Mouse (Mus musculus) heart, adult 2 months (tissue): Measurements from ENCODE around the gene Bach2.

Source experiments
- CTCF ChIP-seq: fragments of 200-600 bp; IDR thresholded peaks from 2 replicates; pipeline ENCODE4 v1.8.1; 2022; ENCODE audit warnings: antibody characterized with exemption, mild to moderate bottlenecking, moderate library complexity
- EP300 ChIP-seq: fragments of 200-500 bp; IDR thresholded peaks from 2 replicates; pipeline ENCODE4 v1.6.1; 2011; ENCODE audit warnings: low read depth, low read length, control low read depth; ENCODE audit not compliant: insufficient read depth
- POLR2A ChIP-seq: fragments of 200-500 bp; IDR thresholded peaks from 2 replicates; pipeline ENCODE4 v1.6.1; 2011; ENCODE audit warnings: mild to moderate bottlenecking, low read depth, low read length, control low read depth; ENCODE audit not compliant: insufficient read depth

DNA sequence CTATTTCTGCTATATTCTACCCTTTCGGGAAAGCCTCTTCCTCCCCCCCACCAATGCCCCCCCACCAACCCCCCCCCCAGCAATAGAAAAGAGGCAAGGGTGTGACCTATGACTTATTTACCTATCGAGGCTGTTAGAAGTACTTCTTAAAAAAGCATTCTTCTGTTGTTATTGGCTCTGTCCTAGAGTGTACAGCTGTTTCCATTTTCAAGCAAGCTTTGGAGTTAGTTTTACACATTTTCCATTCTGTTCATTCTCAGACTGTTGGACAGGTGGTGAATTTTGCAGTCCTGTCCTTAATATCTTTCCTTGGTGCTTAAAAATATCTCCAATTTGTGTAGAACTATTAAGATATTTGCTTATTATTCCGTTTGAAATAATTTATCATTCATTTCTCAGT, 134.9 kb downstream of the Bach2 start:
- no peak for TF ChIP-seq POLR2A
- no peak for TF ChIP-seq EP300
- no peak for TF ChIP-seq CTCF
